ENCODE assay signal across 18 mouse cellular contexts in the genomic region with DNA sequence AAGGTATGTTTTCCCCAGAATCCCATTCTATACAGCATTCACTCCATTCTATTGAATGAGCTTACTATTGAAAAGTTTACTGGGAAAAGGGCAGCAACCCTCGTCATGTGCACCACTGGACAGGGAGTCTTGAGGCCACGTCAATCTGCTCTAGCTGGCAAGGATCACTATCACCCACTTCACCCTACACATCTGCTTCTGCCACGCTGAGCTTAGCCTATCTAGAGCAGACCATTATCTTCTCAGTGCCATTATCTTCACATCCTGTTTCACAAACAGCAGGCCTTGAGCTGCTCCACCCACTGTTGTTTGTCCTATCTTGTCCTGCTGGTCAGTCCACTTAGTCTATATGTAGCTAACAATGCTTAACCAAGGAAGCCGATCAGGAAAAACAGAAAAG.
A peak's percentile ranks its signal among the peaks of the same experiment; 100 is the strongest.
DNase-seq lines count a peak whose midpoint lies in the region; ATAC-seq and TF ChIP-seq lines count a peak whose summit lies in the region.
"Had no signal": no experiment of that assay in that cellular context is flagged by ENCODE, and none has a peak within 500 bp of the region (broad histone marks: within the 10 kb centered on the region; RNA-seq: fewer than 3 reads in every experiment).

No protein-coding gene starts in this region.

- no peaks in the 10 kb centered on the region for H3K9me3 ChIP-seq in heart, embryonic 10.5 days
- H3K9me3 ChIP-seq in stomach, embryonic 15.5 days: no peaks in the 10 kb centered on the region
- no peaks in the 10 kb centered on the region for H3K9me3 ChIP-seq in stomach, postnatal 0 days (ENCODE audit: control insufficient read depth, low read length)
- H3K9me3 ChIP-seq in liver, embryonic 15.5 days (replicated peaks): no peaks in the 10 kb centered on the region
- H3K9me3 ChIP-seq: forebrain, embryonic 13.5 days; hindbrain, embryonic 13.5 days; midbrain, embryonic 13.5 days had no signal

- intact Hi-C loops in heart, postnatal 36 days (cut with DNase I): no loop called here
- intact Hi-C loops in left cerebral cortex, adult 2 months (cut with DNase I): no loop called here

- 23% methylated on average over 4 of the region's 4 CpGs for WGBS in heart, embryonic 10.5 days
- 55% methylated on average over 4 of the region's 4 CpGs for WGBS in stomach, embryonic 15.5 days
- WGBS in stomach, postnatal 0 days: 53% methylated on average over 4 of the region's 4 CpGs
- WGBS in liver, embryonic 15.5 days (ENCODE audit: insufficient replicate concordance): 16% methylated on average over 4 of the region's 4 CpGs

- TF ChIP-seq EP300 in stomach, postnatal 0 days (optimal IDR thresholded peaks at IDR 0.05): no peak

- ATAC-seq in stomach, embryonic 15.5 days (ENCODE audit: insufficient read depth, low FRiP score, low read depth): peak; percentile 56; the same call in 1 of the 2 replicates
- no peak for ATAC-seq in stomach, postnatal 0 days (ENCODE audit: low FRiP score, low TSS enrichment)
- ATAC-seq in liver, embryonic 15.5 days (ENCODE audit: insufficient read depth): peak; percentile 90
- ATAC-seq: activated CD4-positive, CD25-positive, alpha-beta regulatory T cell, adult 4 months; forebrain, embryonic 13.5 days; midbrain, embryonic 13.5 days; Patski had no signal

- peak overlapping the region; percentile 56; the same call in 1 of the 2 replicates for H3K27ac ChIP-seq in heart, embryonic 10.5 days
- no peak overlapping the region for H3K27ac ChIP-seq in stomach, embryonic 15.5 days
- no peak overlapping the region for H3K27ac ChIP-seq in stomach, postnatal 0 days (replicated peaks)
- H3K27ac ChIP-seq in liver, embryonic 15.5 days (replicated peaks): no peak overlapping the region
- no peak overlapping the region for H3K27ac ChIP-seq in left cerebral cortex, adult 2 months
- H3K27ac ChIP-seq: forebrain, embryonic 13.5 days; hindbrain, embryonic 13.5 days; midbrain, embryonic 13.5 days had no signal

- H3K4me1 ChIP-seq in heart, embryonic 10.5 days: peaks cover 15% of the 10 kb centered on the region
- H3K4me1 ChIP-seq in stomach, embryonic 15.5 days: no peaks in the 10 kb centered on the region
- no peaks in the 10 kb centered on the region for H3K4me1 ChIP-seq in stomach, postnatal 0 days (replicated peaks; ENCODE audit: control insufficient read depth, insufficient read depth)
- H3K4me1 ChIP-seq in liver, embryonic 15.5 days (replicated peaks): peaks cover 26% of the 10 kb centered on the region
- H3K4me1 ChIP-seq: forebrain, embryonic 13.5 days; hindbrain, embryonic 13.5 days; midbrain, embryonic 13.5 days had no signal

- no peak overlapping the region for H3K4me2 ChIP-seq in stomach, embryonic 15.5 days
- H3K4me2 ChIP-seq in stomach, postnatal 0 days (replicated peaks; ENCODE audit: low read depth): no peak overlapping the region
- H3K4me2 ChIP-seq in liver, embryonic 15.5 days: peak overlapping the region; percentile 36
- H3K4me2 ChIP-seq: forebrain, embryonic 13.5 days; hindbrain, embryonic 13.5 days; lung, embryonic 14.5 days; midbrain, embryonic 13.5 days had no signal

- H3K27me3 ChIP-seq in heart, embryonic 10.5 days (ENCODE audit: insufficient read depth, poor library complexity, severe bottlenecking): no peaks in the 10 kb centered on the region
- H3K27me3 ChIP-seq in stomach, embryonic 15.5 days (replicated peaks): no peaks in the 10 kb centered on the region
- H3K27me3 ChIP-seq in stomach, postnatal 0 days (ENCODE audit: control insufficient read depth, insufficient read depth, low read length): no peaks in the 10 kb centered on the region
- no peaks in the 10 kb centered on the region for H3K27me3 ChIP-seq in liver, embryonic 15.5 days
- H3K27me3 ChIP-seq: forebrain, embryonic 13.5 days; hindbrain, embryonic 13.5 days; midbrain, embryonic 13.5 days; Patski had no signal

- H3K36me3 ChIP-seq in heart, embryonic 10.5 days: no peaks in the 10 kb centered on the region
- no peaks in the 10 kb centered on the region for H3K36me3 ChIP-seq in stomach, embryonic 15.5 days
- no peaks in the 10 kb centered on the region for H3K36me3 ChIP-seq in stomach, postnatal 0 days (ENCODE audit: control insufficient read depth, insufficient read depth, low read length)
- H3K36me3 ChIP-seq in liver, embryonic 15.5 days (replicated peaks): no peaks in the 10 kb centered on the region
- H3K36me3 ChIP-seq: hindbrain, embryonic 13.5 days; midbrain, embryonic 13.5 days had no signal

- no peak overlapping the region for H3K9ac ChIP-seq in stomach, embryonic 15.5 days
- no peak overlapping the region for H3K9ac ChIP-seq in stomach, postnatal 0 days (ENCODE audit: low read length)
- H3K9ac ChIP-seq in liver, embryonic 15.5 days: no peak overlapping the region
- H3K9ac ChIP-seq: forebrain, embryonic 13.5 days; hindbrain, embryonic 13.5 days; lung, embryonic 14.5 days; midbrain, embryonic 13.5 days had no signal

- TF ChIP-seq CTCF in stomach, postnatal 0 days (IDR thresholded peaks at IDR 0.05; ENCODE audit: low read depth): no peak
- TF ChIP-seq CTCF in left cerebral cortex, adult 2 months (IDR thresholded peaks at IDR 0.05): no peak

- H3K4me3 ChIP-seq in heart, embryonic 10.5 days: no peak overlapping the region
- no peak overlapping the region for H3K4me3 ChIP-seq in stomach, embryonic 15.5 days (replicated peaks)
- H3K4me3 ChIP-seq in stomach, postnatal 0 days (ENCODE audit: low read depth, low read length): no peak overlapping the region
- H3K4me3 ChIP-seq in liver, embryonic 15.5 days (replicated peaks): no peak overlapping the region
- H3K4me3 ChIP-seq in left cerebral cortex, adult 2 months: no peak overlapping the region
- H3K4me3 ChIP-seq: forebrain, embryonic 13.5 days; hindbrain, embryonic 13.5 days; midbrain, embryonic 13.5 days had no signal

- DNase-seq in heart, embryonic 10.5 days (ENCODE audit: low spot score): peak; percentile 87
- no peak for DNase-seq in heart, postnatal 36 days
- no peak for DNase-seq in stomach, postnatal 0 days (ENCODE audit: low spot score)
- peak; percentile 31 for DNase-seq in yolk sac, embryonic 10.5 days (ENCODE audit: low spot score)
- no peak for DNase-seq in left cerebral cortex, adult 2 months (ENCODE audit: extremely low spot score in 1 of 2, low spot score in 2 of 2)
- DNase-seq in spleen, adult 18-20 months: no peak
- DNase-seq: adrenal gland, postnatal 14 days; cerebellum, adult 9-10 months; gastrocnemius, postnatal 36 days; left cerebral cortex, postnatal 4 days; lung, embryonic 14.5 days had no signal

Comparison
In these comparisons a context has a peak if more than half of its experiments do, and no peak if none do; other contexts are left out.
1. DNase-seq: peak in heart, embryonic 10.5 days (single experiment) and yolk sac, embryonic 10.5 days (single experiment); none in heart, postnatal 36 days (0 of 2), stomach, postnatal 0 days (single experiment), left cerebral cortex, adult 2 months (0 of 2) and spleen, adult 18-20 months (0 of 2).